Mouse (Mus musculus) E14TG2a.4 (cell line): ENCODE measurements around the gene Cln3.

Experiments used
- CTCF ChIP-seq: conservative IDR thresholded peaks from 2 replicates; pipeline ENCODE4 v1.5.1; 2014; ENCODE audit warnings: low read length
- NANOG ChIP-seq: IDR thresholded peaks from 2 replicates; pipeline ENCODE4 v1.6.1; 2014; ENCODE audit warnings: borderline replicate concordance, low read length, mixed read lengths
- POU5F1 ChIP-seq: IDR thresholded peaks from 2 replicates; pipeline ENCODE4 v1.6.1; 2014; ENCODE audit warnings: low read length, borderline replicate concordance

DNA sequence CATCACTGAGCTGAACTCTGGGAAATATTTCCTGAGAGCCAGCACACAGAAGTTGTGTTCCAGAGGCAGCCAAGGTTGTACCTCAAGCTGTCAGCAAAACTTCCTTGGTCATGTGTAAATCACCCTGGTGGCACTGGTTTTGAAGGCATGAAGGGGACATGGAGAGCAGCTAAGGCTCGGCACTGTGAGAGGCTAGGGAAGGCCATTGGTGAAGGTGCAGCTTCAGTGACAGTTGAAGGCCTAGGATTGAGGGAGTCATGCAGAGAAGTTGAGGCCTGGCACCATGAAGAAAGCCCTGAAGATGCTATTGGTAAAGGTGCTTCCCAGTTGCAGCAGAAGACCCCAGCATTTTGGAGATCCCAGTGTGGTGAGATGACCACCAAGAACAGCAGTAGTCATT is 44.0 kb downstream of the Cln3 start:
- no peak for TF ChIP-seq CTCF
- TF ChIP-seq POU5F1, result no peak
- no peak for TF ChIP-seq NANOG
